Mouse (Mus musculus) kidney, adult 2 months (tissue): Measurements from ENCODE around the gene Rnf43.

Source experiments
- CTCF ChIP-seq: fragments of 200-500 bp; conservative IDR thresholded peaks from 2 replicates; pipeline ENCODE4 v1.5.1; 2011; ENCODE audit warnings: low read depth, mild to moderate bottlenecking, control low read depth, low read length, moderate library complexity, mixed read lengths; ENCODE audit not compliant: insufficient read depth, insufficient read length
- POLR2A ChIP-seq: fragments of 200-500 bp; IDR thresholded peaks from one replicate; pipeline ENCODE4 v1.6.1; 2011; ENCODE audit warnings: low read depth, low read length, control low read depth

DNA sequence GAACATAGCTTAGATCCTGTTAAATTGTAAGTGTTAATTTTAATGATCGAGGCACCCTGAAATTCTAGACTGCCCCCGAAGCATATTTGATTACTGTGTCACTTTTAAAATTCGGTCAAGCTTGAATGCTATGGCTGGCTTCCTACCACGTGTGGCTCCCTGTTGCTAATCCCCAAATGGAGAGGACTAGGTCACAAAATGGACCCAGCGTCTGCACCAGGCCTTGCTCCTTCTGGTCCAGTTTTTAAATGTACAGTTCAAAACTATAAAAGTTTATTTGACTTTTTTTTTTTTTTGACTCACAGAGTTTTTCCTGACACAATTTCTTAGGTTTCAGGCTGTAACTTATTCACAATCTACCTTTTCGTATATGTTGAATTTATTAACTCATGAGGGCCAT lies 2.7 kb downstream of the Rnf43 start:
- no peak for TF ChIP-seq POLR2A
- TF ChIP-seq CTCF = no peak
